ENCODE assay signal across 7 mouse cellular contexts in genomic region chr7:79228471-79228870, GRCm38 (mm10). TPM values are rescaled to one million over a fixed set of nuclear protein-coding genes. Genes with fewer than 3 reads are reported as not detected.
A peak's percentile ranks its signal among the peaks of the same experiment; 100 is the strongest.
DNase-seq lines count a peak whose midpoint lies in the region; ATAC-seq lines count a peak whose summit lies in the region.

No protein-coding gene starts in this region.

- no peaks in the 10 kb centered on the region for H3K9me3 ChIP-seq in intestine, embryonic 16.5 days (ENCODE audit: control insufficient read depth, low read length)
- no peaks in the 10 kb centered on the region for H3K9me3 ChIP-seq in midbrain, embryonic 13.5 days

- peaks cover 4% of the 10 kb centered on the region; the same call in 1 of the 2 replicates for H3K4me1 ChIP-seq in intestine, embryonic 16.5 days (ENCODE audit: control insufficient read depth, insufficient read depth, low read length)
- no peaks in the 10 kb centered on the region for H3K4me1 ChIP-seq in midbrain, embryonic 13.5 days (replicated peaks)

- no peaks in the 10 kb centered on the region for H3K27me3 ChIP-seq in intestine, embryonic 16.5 days (replicated peaks; ENCODE audit: control insufficient read depth, insufficient read depth, low read length)
- H3K27me3 ChIP-seq in midbrain, embryonic 13.5 days = no peaks in the 10 kb centered on the region

- H3K9ac ChIP-seq in intestine, embryonic 16.5 days (ENCODE audit: low read depth, low read length) = no peak overlapping the region
- H3K9ac ChIP-seq in midbrain, embryonic 13.5 days (replicated peaks) = no peak overlapping the region

- H3K4me3 ChIP-seq in intestine, embryonic 16.5 days (ENCODE audit: low read length) = no peak overlapping the region
- H3K4me3 ChIP-seq in midbrain, embryonic 13.5 days (replicated peaks) = no peak overlapping the region

- intact Hi-C loops in left cerebral cortex, postnatal 25 days (cut with DNase I) = loop anchor here (1.0 to 5.0 kb wide), 2 partner anchors 87 to 306 kb away; no protein-coding TSS in a partner anchor

- no peaks in the 10 kb centered on the region for H3K36me3 ChIP-seq in intestine, embryonic 16.5 days (ENCODE audit: control insufficient read depth, insufficient read depth, low read length)
- no peaks in the 10 kb centered on the region for H3K36me3 ChIP-seq in midbrain, embryonic 13.5 days

- DNase-seq in adipocyte (ENCODE audit: low spot score) = peak; percentile 55
- DNase-seq in cerebellum, postnatal 25 days = peak; percentile 86 to 90
- DNase-seq in gastrocnemius, adult 8-10 months (ENCODE audit: low spot score in 2 of 2) = peak; percentile 49 to 51
- peak; percentile 75 for DNase-seq in left cerebral cortex, postnatal 25 days (ENCODE audit: low spot score in 2 of 2)
- peak; percentile 57 for DNase-seq in spleen, adult 12 weeks (ENCODE audit: low spot score)

- 26% methylated on average over 9 of the region's 9 CpGs for WGBS in intestine, embryonic 16.5 days
- 29% methylated on average over 9 of the region's 9 CpGs for WGBS in midbrain, embryonic 13.5 days

- no peak overlapping the region for H3K27ac ChIP-seq in intestine, embryonic 16.5 days (ENCODE audit: low read length)
- no peak overlapping the region for H3K27ac ChIP-seq in midbrain, embryonic 13.5 days

- peak; percentile 65; the same call in 1 of the 2 replicates for ATAC-seq in intestine, embryonic 16.5 days
- 0 out of 2 replicates have a peak, but pooled peaks have one; percentile 43 for ATAC-seq in midbrain, embryonic 13.5 days

- no peak overlapping the region for H3K4me2 ChIP-seq in intestine, embryonic 16.5 days (ENCODE audit: low read depth, low read length)
- H3K4me2 ChIP-seq in midbrain, embryonic 13.5 days (replicated peaks) = no peak overlapping the region

RNA-seq across cellular contexts. Expression of gene Abhd2, which starts 44.5 kb away (rescaled TPM):
- 1 to 10 TPM; 2.7 to 4.5 (median 4.0) TPM for total RNA-seq in gastrocnemius, adult 8-10 months (2022)
- 11.5 and 15.1 TPM in 2 replicates for polyA plus RNA-seq in intestine, embryonic 16.5 days (2015; fragmentation: Nextera tagmentation; extraction: Ambion mirVana)
- total RNA-seq in left cerebral cortex, postnatal 25 days (2021) = 100 to 1,000 TPM; 103 to 120 TPM
- 16.4 and 16.5 TPM in 2 replicates for polyA plus RNA-seq in midbrain, embryonic 13.5 days (2015; fragmentation: Nextera tagmentation; extraction: Ambion mirVana)

Comparison
In these comparisons a context has a peak if more than half of its experiments do, and no peak if none do; other contexts are left out.
1. RNA of gene Abhd2, which starts 44.5 kb away (total RNA-seq): 103 to 120 TPM in left cerebral cortex, postnatal 25 days; 2.7 to 4.5 TPM in gastrocnemius, adult 8-10 months; every median in the first group is over 10 times any median in the second.
2. Peak in every context shown above with its lines, with median percentiles within 50 percentile points of each other: DNase-seq.